Mouse (Mus musculus) brain, embryonic 14.5 days (tissue): Measurements from ENCODE around the gene Slc12a1.

ENCODE experiments used
- CTCF ChIP-seq: fragments of 200-500 bp; IDR thresholded peaks from 2 replicates; pipeline ENCODE4 v1.5.1; 2012; ENCODE audit warnings: inconsistent platforms, mild to moderate bottlenecking, moderate library complexity, borderline replicate concordance; ENCODE audit not compliant: insufficient read depth, insufficient read length; ENCODE audit errors: extremely low read depth
- POLR2A ChIP-seq: fragments of 200-500 bp; IDR thresholded peaks from 2 replicates; pipeline ENCODE4 v1.6.1; 2012; ENCODE audit warnings: mild to moderate bottlenecking, inconsistent platforms, borderline replicate concordance; ENCODE audit not compliant: poor library complexity, insufficient read depth, insufficient read length, severe bottlenecking; ENCODE audit errors: extremely low read depth

DNA sequence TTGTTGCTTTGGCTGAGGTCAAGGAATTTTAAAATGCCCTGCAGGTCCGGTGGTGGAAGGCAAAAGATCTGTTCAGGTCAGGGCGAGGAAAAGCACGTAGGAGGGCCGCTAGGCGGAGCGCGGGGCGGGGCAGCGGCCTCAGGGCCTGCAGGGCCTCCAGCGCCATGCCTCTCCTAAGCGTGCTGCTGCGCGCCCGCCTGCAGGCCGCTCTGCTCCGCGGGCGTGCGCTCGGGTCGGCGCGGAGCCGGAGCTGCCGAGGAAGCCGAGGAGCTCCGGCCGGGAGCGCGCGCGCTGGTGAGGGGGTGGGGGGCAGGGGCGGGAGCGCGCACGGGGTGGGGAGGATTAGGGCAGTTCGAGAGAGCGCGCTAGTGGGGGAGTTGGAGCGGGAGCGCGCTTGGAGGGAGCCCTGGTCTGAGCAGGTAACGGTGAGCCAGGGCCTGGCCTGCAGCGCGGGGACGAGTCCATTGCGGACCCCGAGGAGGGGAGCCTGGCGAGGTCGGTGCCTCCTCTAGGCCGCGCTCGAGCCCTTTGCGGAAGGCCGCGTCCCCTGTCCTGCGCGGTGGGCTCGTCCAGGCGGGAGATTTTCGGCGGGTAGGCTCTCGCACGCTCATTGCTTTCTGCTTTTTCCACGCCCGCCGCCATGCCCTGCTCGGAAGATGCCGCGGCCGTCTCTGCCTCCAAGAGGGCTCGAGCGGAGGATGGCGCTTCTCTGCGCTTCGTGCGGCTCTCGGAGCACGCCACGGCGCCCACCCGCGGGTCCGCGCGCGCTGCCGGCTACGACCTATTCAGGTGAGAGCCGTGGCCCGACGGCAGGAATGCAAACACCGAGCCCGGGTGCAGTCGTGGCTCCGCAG lies 95.0 kb downstream of the Slc12a1 start, which contains the start of gene Dut:
- peak; percentile 62 for TF ChIP-seq POLR2A
- TF ChIP-seq CTCF, result peak; percentile 35; the same call in 1 of the 2 replicates
